Mouse (Mus musculus) small intestine, adult 2 months (tissue): ENCODE measurements at regions not wholly inside any gene's neighbourhood (a gene's known extent, or its start where the extent isn't known, plus 50 kb on each side); places are given as distances from the start of the nearest gene placed in this dataset.

Experiments used
- CTCF ChIP-seq: fragments of 200-500 bp; IDR thresholded peaks from 2 replicates; pipeline ENCODE4 v1.5.1; 2012; ENCODE audit warnings: low read depth, mild to moderate bottlenecking, control low read depth, inconsistent platforms, low read length, moderate library complexity, mixed read lengths; ENCODE audit not compliant: insufficient replicate concordance, insufficient read length; ENCODE audit errors: extremely low read depth
- POLR2A ChIP-seq: fragments of 200-500 bp; IDR thresholded peaks from 2 replicates; pipeline ENCODE4 v1.6.1; 2012; ENCODE audit warnings: low read depth, mild to moderate bottlenecking, control low read depth, inconsistent platforms, low read length, moderate library complexity

DNA sequence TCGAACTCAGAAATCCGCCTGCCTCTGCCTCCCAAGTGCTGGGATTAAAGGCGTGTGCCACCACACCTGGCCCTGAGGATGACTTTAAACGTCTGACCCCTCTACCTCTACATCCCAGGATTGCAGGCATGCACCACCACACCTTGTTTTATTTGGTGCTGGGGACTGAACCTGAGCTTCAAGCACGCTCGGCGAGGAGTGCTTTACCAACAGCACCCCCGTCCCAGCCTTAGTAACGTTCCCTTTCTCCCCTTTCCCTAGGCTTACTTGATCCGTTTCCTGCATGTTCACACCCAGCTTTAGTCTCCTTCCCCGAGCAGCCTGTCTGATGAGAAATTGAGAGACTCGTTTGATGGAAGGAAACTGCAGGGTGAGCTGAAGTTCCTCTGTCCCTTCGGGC, 157.5 kb downstream of the Evx1 start:
- no peak for TF ChIP-seq CTCF
- no peak for TF ChIP-seq POLR2A
